In the genomic region with DNA sequence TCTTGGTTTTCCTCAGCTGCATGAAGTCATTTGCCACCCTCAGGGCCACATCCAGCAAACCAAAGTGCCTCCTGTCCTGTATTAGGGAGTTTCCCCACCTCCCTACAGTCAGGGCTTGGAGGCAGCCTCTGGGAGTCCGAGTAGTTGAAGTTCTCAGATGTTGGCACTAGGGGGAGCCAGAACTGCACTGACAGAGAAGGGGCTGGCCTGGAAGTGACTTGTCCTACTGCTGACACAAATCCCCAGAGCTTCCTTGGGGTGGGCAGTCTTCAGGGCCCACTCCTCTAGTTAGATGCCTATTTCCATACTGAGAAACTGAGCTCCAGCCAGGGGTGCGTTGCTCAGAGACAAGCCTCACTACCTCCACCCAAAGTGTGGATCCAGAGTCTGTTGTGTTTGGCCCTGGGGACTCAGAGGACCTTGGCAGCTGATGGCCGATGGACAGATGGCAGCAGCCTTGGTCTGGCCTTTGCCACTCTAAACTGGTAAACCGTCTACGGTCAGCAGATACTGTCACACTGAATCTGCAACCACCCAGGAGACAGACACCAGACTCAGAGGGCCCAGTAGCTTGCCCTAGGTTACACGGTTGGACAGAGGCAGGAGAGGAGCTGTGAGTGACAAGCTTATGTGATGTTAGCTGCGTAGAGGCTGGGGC, we compare ENCODE assay signal across 8 mouse cellular contexts. TPM values are rescaled to one million over a fixed set of nuclear protein-coding genes. Genes with fewer than 3 reads are reported as not detected.
DNase-seq lines count a peak whose midpoint lies in the region; ATAC-seq and TF ChIP-seq lines count a peak whose summit lies in the region.

No protein-coding gene starts in this region.

- peaks cover 7% of the 10 kb centered on the region for H3K36me3 ChIP-seq in forebrain, postnatal 0 days (ENCODE audit: insufficient read depth)
- no peaks in the 10 kb centered on the region for H3K36me3 ChIP-seq in lung, embryonic 15.5 days

- in situ Hi-C loops in Patski (cut with MboI; ENCODE audit: low pct_unique_long_range_greater_than_20kb) = loop anchor here (5.0 kb wide), 1 partner anchor 55 kb away; no protein-coding TSS in a partner anchor

- no peak overlapping the region for H3K4me2 ChIP-seq in forebrain, postnatal 0 days (ENCODE audit: low read depth)
- H3K4me2 ChIP-seq in lung, embryonic 15.5 days = no peak overlapping the region

- POLR2A ChIA-PET in Patski (lab: Charles Lee) = interaction anchor here (0.8 to 0.9 kb wide), 3 partner anchors 24 to 61 kb away, joined by 3 read pairs; no protein-coding TSS in a partner anchor

- H3K9me3 ChIP-seq in forebrain, postnatal 0 days (ENCODE audit: low read length) = no peaks in the 10 kb centered on the region
- H3K9me3 ChIP-seq in lung, embryonic 15.5 days = no peaks in the 10 kb centered on the region

- no peak overlapping the region for H3K27ac ChIP-seq in forebrain, postnatal 0 days (ENCODE audit: low read depth, low read length)
- H3K27ac ChIP-seq in lung, embryonic 15.5 days = peak overlapping the region; percentile 43; the same call in 1 of the 2 replicates

- no peak overlapping the region for H3K9ac ChIP-seq in forebrain, postnatal 0 days
- no peak overlapping the region; the same call in 1 of the 2 replicates for H3K9ac ChIP-seq in lung, embryonic 15.5 days

- ATAC-seq in Patski = peak; percentile 27
- peak; percentile 39 for ATAC-seq in cerebellum, adult (ENCODE audit: insufficient number of reproducible peaks, low FRiP score, low TSS enrichment)
- ATAC-seq in forebrain, postnatal 0 days = peak; percentile 37; the same call in 1 of the 2 replicates
- no peak for ATAC-seq in lung, embryonic 15.5 days (ENCODE audit: borderline replicate concordance, extremely low read depth, low FRiP score, low TSS enrichment)

- CTCF ChIA-PET in Patski (lab: Charles Lee) = interaction anchor here (0.7 to 4.6 kb wide), 20 partner anchors 14 to 125 kb away, joined by 3 to 51 read pairs (median 5); partner anchors contain the start of genes Cdk9, Eng and Tor2a

- H3K4me3 ChIP-seq in forebrain, postnatal 0 days (ENCODE audit: low read depth, low read length) = no peak overlapping the region
- no peak overlapping the region for H3K4me3 ChIP-seq in lung, embryonic 15.5 days

- H3K27me3 ChIP-seq in Patski = no peaks in the 10 kb centered on the region
- no peaks in the 10 kb centered on the region for H3K27me3 ChIP-seq in forebrain, postnatal 0 days (ENCODE audit: insufficient read depth, low read length)
- H3K27me3 ChIP-seq in lung, embryonic 15.5 days = no peaks in the 10 kb centered on the region

- peaks cover 8% of the 10 kb centered on the region; the same call in 1 of the 2 replicates for H3K4me1 ChIP-seq in forebrain, postnatal 0 days (ENCODE audit: insufficient read depth)
- peaks cover 45% of the 10 kb centered on the region for H3K4me1 ChIP-seq in lung, embryonic 15.5 days

- WGBS in forebrain, postnatal 0 days = 59% methylated on average over 7 of the region's 7 CpGs
- WGBS in lung, embryonic 15.5 days = 44% methylated on average over 7 of the region's 7 CpGs

- TF ChIP-seq CTCF in Patski (IDR thresholded peaks at IDR 0.05) = no peak
- peak; percentile 88 for TF ChIP-seq CTCF in forebrain, postnatal 0 days (IDR thresholded peaks at IDR 0.05; ENCODE audit: low read depth)

- DNase-seq in Patski (ENCODE audit: low read depth, low spot score) = peak; percentile 60
- peak; percentile 82 for DNase-seq in forebrain, postnatal 0 days
- peak; percentile 90 for DNase-seq in heart, postnatal 4 days
- DNase-seq in layer of hippocampus, adult 18-20 months (ENCODE audit: low spot score in 2 of 2) = peak; percentile 71 to 87
- DNase-seq in retina, postnatal 7 days (ENCODE audit: low read depth, low spot score) = peak; percentile 79
- DNase-seq in urinary bladder, postnatal 25 days (ENCODE audit: low spot score) = peak; percentile 79

RNA-seq across cellular contexts. Expression of gene Ak1, which starts 10.3 kb away (rescaled TPM):
- polyA plus RNA-seq in Patski (2021) = 99.0 TPM
- 114 and 123 TPM in 2 replicates for total RNA-seq in forebrain, postnatal 0 days (2014; rRNA removed)
- 119 and 123 TPM in 2 replicates for polyA plus RNA-seq in forebrain, postnatal 0 days (2015; fragmentation: Nextera tagmentation; extraction: Ambion mirVana)
- 100 to 1,000 TPM; 405 to 424 TPM for total RNA-seq in heart, postnatal 4 days (2021)
- 100 to 1,000 TPM; 128 to 131 TPM for total RNA-seq in layer of hippocampus, adult 18-20 months (2021)
- 53.6 and 60.6 TPM in 2 replicates for polyA plus RNA-seq in lung, embryonic 15.5 days (2015; fragmentation: Nextera tagmentation; extraction: Ambion mirVana)

RNA-seq across cellular contexts. Expression of gene Eng, which starts 14.5 kb away (rescaled TPM):
- 1.5 TPM for polyA plus RNA-seq in Patski (2021)
- 8.2 and 14.7 TPM in 2 replicates for total RNA-seq in forebrain, postnatal 0 days (2014; rRNA removed)
- 19.3 and 22.1 TPM in 2 replicates for polyA plus RNA-seq in forebrain, postnatal 0 days (2015; fragmentation: Nextera tagmentation; extraction: Ambion mirVana)
- 100 to 1,000 TPM; 149 to 162 TPM for total RNA-seq in heart, postnatal 4 days (2021)
- total RNA-seq in layer of hippocampus, adult 18-20 months (2021) = 10 to 100 TPM; 14.9 to 16.7 TPM
- 102 and 107 TPM in 2 replicates for polyA plus RNA-seq in lung, embryonic 15.5 days (2015; fragmentation: Nextera tagmentation; extraction: Ambion mirVana)

RNA-seq across cellular contexts. Expression of gene St6galnac6, which starts 32.4 kb away (rescaled TPM):
- polyA plus RNA-seq in Patski (2021) = 38.2 TPM
- 65.3 and 72.9 TPM in 2 replicates for total RNA-seq in forebrain, postnatal 0 days (2014; rRNA removed)
- polyA plus RNA-seq in forebrain, postnatal 0 days (2015; fragmentation: Nextera tagmentation; extraction: Ambion mirVana) = 34.8 and 42.3 TPM in 2 replicates
- 10 to 100 TPM; 77.5 to 82.7 TPM for total RNA-seq in heart, postnatal 4 days (2021)
- total RNA-seq in layer of hippocampus, adult 18-20 months (2021) = 100 to 1,000 TPM; 134 to 142 TPM
- polyA plus RNA-seq in lung, embryonic 15.5 days (2015; fragmentation: Nextera tagmentation; extraction: Ambion mirVana) = 25.0 and 26.2 TPM in 2 replicates

RNA-seq across cellular contexts. Expression of gene St6galnac4, which starts 45.0 kb away (rescaled TPM):
- 28.8 TPM for polyA plus RNA-seq in Patski (2021)
- 32.4 and 35.5 TPM in 2 replicates for total RNA-seq in forebrain, postnatal 0 days (2014; rRNA removed)
- polyA plus RNA-seq in forebrain, postnatal 0 days (2015; fragmentation: Nextera tagmentation; extraction: Ambion mirVana) = 31.3 and 33.2 TPM in 2 replicates
- total RNA-seq in heart, postnatal 4 days (2021) = 10 to 100 TPM; 31.6 to 38.6 TPM
- total RNA-seq in layer of hippocampus, adult 18-20 months (2021) = 10 to 100 TPM; 40.4 to 44.8 TPM
- 25.9 and 26.1 TPM in 2 replicates for polyA plus RNA-seq in lung, embryonic 15.5 days (2015; fragmentation: Nextera tagmentation; extraction: Ambion mirVana)

RNA-seq across cellular contexts. Expression of gene 9430097D07Rik, which starts 56.4 kb away (rescaled TPM):
- 0.08 TPM for polyA plus RNA-seq in Patski (2021)
- 0.38 and 1.0 TPM in 2 replicates for total RNA-seq in forebrain, postnatal 0 days (2014; rRNA removed)
- 0.26 and 0.45 TPM in 2 replicates for polyA plus RNA-seq in forebrain, postnatal 0 days (2015; fragmentation: Nextera tagmentation; extraction: Ambion mirVana)
- total RNA-seq in heart, postnatal 4 days (2021) = not detected
- total RNA-seq in layer of hippocampus, adult 18-20 months (2021) = under 1 TPM; 0.20 to 0.43 TPM
- polyA plus RNA-seq in lung, embryonic 15.5 days (2015; fragmentation: Nextera tagmentation; extraction: Ambion mirVana) = 0.29 TPM in 1 of 2 replicates, not detected in the other
